Mouse (Mus musculus): Measurements from ENCODE around the gene Ptgr1. TPM values are rescaled to one million over a fixed set of nuclear protein-coding genes. Genes with fewer than 3 reads are reported as not detected.

Ptgr1 gene
- polyA plus RNA-seq, 1 experiment from 2014 or later: 18.1 TPM

DNA sequence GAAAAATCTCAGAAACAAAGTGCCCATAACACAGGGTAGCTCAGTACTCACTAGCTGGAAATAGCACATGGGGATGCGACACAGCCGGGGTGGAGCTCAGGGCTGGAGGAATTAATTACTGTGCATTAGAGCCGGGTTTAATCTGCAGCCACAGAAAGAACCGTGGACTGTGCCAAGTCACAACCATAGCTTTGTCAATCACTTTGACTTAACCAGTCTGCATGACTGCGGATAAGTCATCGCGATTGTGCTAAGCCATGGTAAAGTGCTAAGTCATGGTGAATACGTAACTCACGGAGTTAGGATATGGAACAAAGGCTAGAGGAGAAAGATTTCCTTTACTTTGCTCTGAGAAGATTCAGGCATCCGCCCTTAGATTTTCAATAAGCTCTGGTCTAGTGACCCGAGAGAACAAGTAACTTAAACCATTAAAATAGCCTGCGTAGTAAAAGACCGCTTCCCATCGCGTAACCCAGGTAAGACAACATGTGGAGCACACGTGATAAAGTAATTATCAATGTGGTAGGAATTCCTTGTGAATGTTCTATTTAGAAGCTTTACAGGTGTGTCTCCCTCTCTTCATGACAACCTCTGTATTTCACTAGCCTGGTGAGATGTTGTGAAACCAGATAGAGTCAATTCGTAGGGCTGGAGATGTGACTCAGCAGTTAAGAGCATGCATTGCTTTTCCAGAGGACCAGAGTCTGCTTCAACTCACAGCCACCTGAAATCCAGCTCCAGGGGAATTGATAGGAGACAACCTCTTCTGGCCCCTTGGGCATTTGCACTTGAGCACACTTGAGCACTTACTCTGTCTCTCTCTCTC is 3.9 kb upstream of the Ptgr1 start:
- Histone ChIP-seq H3K4me2 (peak overlapping the region; percentile 35), H3K4me1 (replicated peaks) (peaks cover 91% of the 10 kb centered on the region), H3K4me3 (replicated peaks) (no peak overlapping the region), H3K27ac (peak overlapping the region; percentile 75), H3K27me3 (no peaks in the 10 kb centered on the region), H3K36me3 (no peaks in the 10 kb centered on the region), H3K9me3 (replicated peaks) (no peaks in the 10 kb centered on the region), H3K9ac (0 out of 2 replicates have a peak overlapping the region, but pooled peaks have one; percentile 33)
- 55% methylated on average over 17 of the region's 17 CpGs for WGBS (ENCODE audit: insufficient replicate concordance)
- DNase-seq: no peak
- peak; percentile 51 for ATAC-seq (ENCODE audit: low read depth)

DNA sequence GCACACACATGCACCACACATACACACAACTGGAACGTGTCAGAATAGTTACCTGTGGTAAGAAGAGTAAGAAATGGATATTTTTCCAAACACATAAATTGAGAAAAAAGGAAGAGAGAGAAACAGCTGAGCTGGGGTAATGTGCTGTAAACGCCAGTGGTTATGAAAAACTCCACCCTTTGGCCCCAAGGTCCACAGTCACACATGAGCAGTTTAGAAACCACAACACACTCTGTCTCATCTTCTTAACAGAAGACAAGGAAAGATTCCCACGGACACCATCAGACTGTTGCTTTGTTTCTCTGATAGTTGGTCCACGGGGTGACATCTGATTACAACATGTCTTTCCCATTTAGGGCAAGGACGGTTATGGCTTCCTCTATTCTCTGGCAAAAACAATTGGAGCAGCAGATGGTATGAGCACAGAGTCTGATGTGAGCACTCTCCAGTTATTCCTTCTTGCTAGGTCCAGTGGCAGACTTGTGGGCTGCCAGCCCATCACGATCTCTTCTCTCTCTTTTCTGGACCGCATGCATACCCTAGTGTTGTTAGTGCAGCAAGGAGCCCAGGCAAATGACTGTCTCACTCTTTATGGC is 2.5 kb upstream of the Ptgr1 start:
- DNase-seq: no peak
- Histone ChIP-seq H3K27ac (no peak overlapping the region), H3K9me3 (replicated peaks) (no peaks in the 10 kb centered on the region), H3K4me2 (no peak overlapping the region), H3K9ac (no peak overlapping the region), H3K36me3 (no peaks in the 10 kb centered on the region), H3K4me3 (replicated peaks) (no peak overlapping the region), H3K4me1 (replicated peaks) (peaks cover 91% of the 10 kb centered on the region), H3K27me3 (no peaks in the 10 kb centered on the region)
- ATAC-seq (ENCODE audit: low read depth): no peak
- 51% methylated on average over 7 of the region's 7 CpGs for WGBS (ENCODE audit: insufficient replicate concordance)

DNA sequence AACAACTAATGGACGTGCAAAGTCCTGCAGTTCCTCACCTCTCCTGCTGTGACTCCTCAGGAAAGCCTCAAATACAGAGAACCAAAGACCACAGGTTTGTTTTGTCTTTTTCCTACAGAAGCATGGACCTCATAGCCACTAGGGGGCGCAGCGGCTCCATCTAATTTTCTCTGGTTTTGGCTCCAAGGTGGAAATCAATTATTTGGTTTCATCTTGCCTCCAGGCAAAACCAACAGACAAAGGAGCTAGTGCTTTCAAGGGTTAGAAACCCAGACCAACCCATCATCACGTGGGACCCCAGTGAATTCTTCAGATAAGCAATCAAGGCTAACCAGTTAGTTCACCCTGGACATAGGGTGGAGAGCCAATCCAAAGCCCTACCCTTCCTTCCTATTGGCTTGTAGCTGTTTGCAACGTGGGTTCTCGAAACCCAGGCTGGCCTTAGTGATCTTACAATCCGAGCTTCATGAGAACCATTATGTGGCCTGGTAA is 1.7 kb downstream of the Ptgr1 start:
- ATAC-seq (ENCODE audit: low read depth): peak; percentile 62
- no peaks in the 10 kb centered on the region for H3K27me3 ChIP-seq

DNA sequence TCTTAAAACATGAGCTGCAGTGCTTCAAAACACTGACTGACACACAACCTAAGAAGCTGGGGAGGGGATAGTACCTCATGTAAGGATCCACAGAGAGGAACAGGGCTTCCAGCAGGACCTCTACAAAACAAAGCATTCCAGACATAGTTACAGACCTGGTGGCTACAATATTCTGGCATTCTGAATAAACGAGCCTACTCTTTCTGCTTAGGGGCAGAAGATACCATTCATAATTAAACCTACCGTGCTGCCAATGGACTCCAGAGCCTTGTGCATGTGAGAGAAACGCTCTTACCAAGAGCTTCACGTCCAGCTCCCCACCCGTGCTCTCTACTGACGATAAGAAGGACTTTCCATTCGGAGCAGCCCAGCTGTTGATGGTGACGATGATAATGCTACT is 4.1 kb downstream of the Ptgr1 start:
- ATAC-seq (ENCODE audit: low read depth): no peak
- H3K27ac ChIP-seq: no peak overlapping the region
- no peak overlapping the region for H3K4me2 ChIP-seq
- no peaks in the 10 kb centered on the region for H3K27me3 ChIP-seq
- DNase-seq: no peak
- WGBS (ENCODE audit: insufficient replicate concordance): 80% methylated on average over 8 of the region's 8 CpGs
- no peaks in the 10 kb centered on the region for H3K9me3 ChIP-seq (replicated peaks)
- no peak overlapping the region for H3K4me3 ChIP-seq (replicated peaks)
- peaks cover 7% of the 10 kb centered on the region; the same call in 1 of the 2 replicates for H3K36me3 ChIP-seq
- peaks cover 33% of the 10 kb centered on the region for H3K4me1 ChIP-seq (replicated peaks)
- H3K9ac ChIP-seq: no peak overlapping the region

More for the DNA sequence above, 1.7 kb downstream of the Ptgr1 start:
- Histone ChIP-seq H3K9me3 (replicated peaks) (no peaks in the 10 kb centered on the region), H3K4me2 (peak overlapping the region; percentile 39), H3K27ac (peak overlapping the region; percentile 11; the same call in 1 of the 2 replicates), H3K4me3 (replicated peaks) (no peak overlapping the region; the same call in 1 of the 2 replicates), H3K36me3 (peaks cover 7% of the 10 kb centered on the region; the same call in 1 of the 2 replicates), H3K9ac (no peak overlapping the region), H3K4me1 (replicated peaks) (peaks cover 52% of the 10 kb centered on the region)
- DNase-seq: peak; percentile 62
- 6% methylated on average over 7 of the region's 7 CpGs for WGBS (ENCODE audit: insufficient replicate concordance)

- H3K4me2 ChIP-seq: no peak overlapping the region
- 79% methylated on average over 6 of the region's 6 CpGs for WGBS (ENCODE audit: insufficient replicate concordance)
Measured at GRCm38 (mm10) chr4:58981421-58981820, 5.5 kb downstream of the Ptgr1 start.

DNA sequence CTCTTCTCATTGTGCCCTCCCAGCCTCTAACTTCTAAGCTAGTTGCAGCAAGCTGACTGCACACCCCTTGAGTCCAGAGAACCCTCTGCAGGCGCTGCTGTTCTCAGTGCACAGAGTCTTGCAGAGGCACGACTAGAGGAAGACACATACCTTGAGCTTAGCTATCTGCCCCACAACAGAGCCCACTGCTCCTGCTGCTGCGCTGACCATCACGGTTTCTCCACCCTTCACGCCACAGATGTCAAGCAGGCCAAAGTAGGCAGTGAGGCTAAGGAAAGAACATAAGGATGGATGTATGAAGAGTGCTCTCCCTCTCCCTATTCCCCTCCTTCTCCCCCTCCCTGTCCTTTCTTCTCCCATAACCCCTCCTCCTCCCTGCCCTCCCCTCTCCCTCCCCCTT is 11.2 kb downstream of the Ptgr1 start:
- DNase-seq (no peak), ATAC-seq (ENCODE audit: low read depth) (no peak)
- H3K9ac ChIP-seq: no peak overlapping the region
- 76% methylated on average over 5 of the region's 5 CpGs for WGBS (ENCODE audit: insufficient replicate concordance)
- H3K27ac ChIP-seq: no peak overlapping the region
- H3K4me3 ChIP-seq (replicated peaks): no peak overlapping the region
- H3K4me2 ChIP-seq: no peak overlapping the region
- peaks cover 13% of the 10 kb centered on the region for H3K4me1 ChIP-seq (replicated peaks)
- H3K9me3 ChIP-seq (replicated peaks): no peaks in the 10 kb centered on the region
- no peaks in the 10 kb centered on the region for H3K27me3 ChIP-seq
- peaks cover 12% of the 10 kb centered on the region for H3K36me3 ChIP-seq

More at GRCm38 (mm10) chr4:58981421-58981820, 5.5 kb downstream of the Ptgr1 start:
- ATAC-seq (ENCODE audit: low read depth) (no peak), DNase-seq (no peak)
- Histone ChIP-seq H3K27me3 (no peaks in the 10 kb centered on the region), H3K36me3 (peaks cover 7% of the 10 kb centered on the region; the same call in 1 of the 2 replicates), H3K4me3 (replicated peaks) (no peak overlapping the region), H3K27ac (no peak overlapping the region), H3K9me3 (replicated peaks) (no peaks in the 10 kb centered on the region), H3K4me1 (replicated peaks) (peaks cover 20% of the 10 kb centered on the region), H3K9ac (no peak overlapping the region)

DNA sequence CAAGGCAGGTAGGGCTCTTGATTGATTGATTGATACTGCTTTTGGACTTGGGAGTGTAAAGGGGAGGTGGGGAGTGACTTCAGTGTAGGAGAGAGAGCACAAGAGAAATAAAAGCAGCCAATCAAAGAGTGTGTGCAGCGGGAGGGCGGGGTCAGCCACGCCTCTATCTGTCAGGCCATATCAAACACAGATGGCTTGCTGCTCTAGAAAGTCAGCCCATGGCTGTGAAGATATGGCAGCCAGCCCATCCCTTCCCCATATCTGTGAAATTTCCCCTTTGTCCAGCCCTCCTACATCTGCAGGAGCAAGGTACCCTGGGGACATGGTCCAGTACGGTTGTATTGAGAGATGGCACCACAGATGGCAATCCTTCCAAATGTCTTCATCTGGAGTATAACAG is 16.2 kb downstream of the Ptgr1 start:
- peaks cover 28% of the 10 kb centered on the region for H3K4me1 ChIP-seq (replicated peaks)
- peak; percentile 74 for DNase-seq
- peaks cover 11% of the 10 kb centered on the region for H3K36me3 ChIP-seq
- H3K27me3 ChIP-seq: no peaks in the 10 kb centered on the region
- ATAC-seq (ENCODE audit: low read depth): peak; percentile 97
- H3K4me3 ChIP-seq (replicated peaks): no peak overlapping the region
- whole genome bisulfite sequencing (ENCODE audit: insufficient replicate concordance): 23% methylated on average over 4 of the region's 4 CpGs
- H3K9ac ChIP-seq: no peak overlapping the region
- H3K9me3 ChIP-seq (replicated peaks): no peaks in the 10 kb centered on the region
- peak overlapping the region; percentile 32 for H3K27ac ChIP-seq
- peak overlapping the region; percentile 44 for H3K4me2 ChIP-seq

- Histone ChIP-seq H3K4me1 (replicated peaks) (peaks cover 8% of the 10 kb centered on the region), H3K4me3 (replicated peaks) (no peak overlapping the region), H3K36me3 (no peaks in the 10 kb centered on the region), H3K9me3 (replicated peaks) (no peaks in the 10 kb centered on the region), H3K9ac (no peak overlapping the region), H3K27ac (no peak overlapping the region), H3K27me3 (no peaks in the 10 kb centered on the region), H3K4me2 (no peak overlapping the region)
- ATAC-seq (ENCODE audit: low read depth) (no peak), DNase-seq (no peak)
- WGBS (ENCODE audit: insufficient replicate concordance): 64% methylated on average over 1 of the region's 1 CpGs
Measured at GRCm38 (mm10) chr4:58965136-58965535, 21.8 kb downstream of the Ptgr1 start.

DNA sequence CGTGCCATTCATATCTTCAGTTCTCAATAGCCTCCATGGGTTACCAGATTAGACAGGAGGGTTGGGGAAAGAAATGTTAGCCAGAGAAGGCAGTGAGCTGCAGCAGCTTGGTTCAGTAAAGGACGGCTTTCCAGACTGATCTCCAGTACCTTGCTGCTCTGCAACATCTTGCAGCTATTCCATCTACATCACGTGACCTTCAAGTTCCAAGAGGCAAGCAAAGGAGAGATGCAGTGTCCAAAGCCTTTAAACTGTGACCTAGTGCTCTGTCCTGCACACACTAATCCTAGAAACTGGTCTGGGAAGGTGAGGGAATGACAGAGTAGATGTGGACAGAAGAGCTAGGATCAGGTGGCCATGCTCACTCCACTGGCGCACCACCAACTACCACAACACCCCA is 23.6 kb downstream of the Ptgr1 start:
- 71% methylated on average over 4 of the region's 4 CpGs for WGBS (ENCODE audit: insufficient replicate concordance)
- no peak for ATAC-seq (ENCODE audit: low read depth)
- no peak overlapping the region for H3K9ac ChIP-seq
- H3K27ac ChIP-seq: no peak overlapping the region
- no peaks in the 10 kb centered on the region for H3K27me3 ChIP-seq
- no peak overlapping the region for H3K4me2 ChIP-seq
- H3K9me3 ChIP-seq (replicated peaks): no peaks in the 10 kb centered on the region
- no peaks in the 10 kb centered on the region for H3K36me3 ChIP-seq
- no peak overlapping the region for H3K4me3 ChIP-seq (replicated peaks)
- DNase-seq: no peak
- H3K4me1 ChIP-seq (replicated peaks): no peaks in the 10 kb centered on the region

GRCm38 (mm10) chr4:58961719-58962118 is 25.2 kb downstream of the Ptgr1 start:
- Histone ChIP-seq H3K36me3 (no peaks in the 10 kb centered on the region), H3K4me3 (replicated peaks) (no peak overlapping the region), H3K4me2 (no peak overlapping the region), H3K9me3 (replicated peaks) (no peaks in the 10 kb centered on the region), H3K27me3 (no peaks in the 10 kb centered on the region), H3K27ac (no peak overlapping the region), H3K9ac (no peak overlapping the region), H3K4me1 (replicated peaks) (no peaks in the 10 kb centered on the region)
- 75% methylated on average over 15 of the region's 15 CpGs for WGBS (ENCODE audit: insufficient replicate concordance)
- ATAC-seq (ENCODE audit: low read depth) (no peak), DNase-seq (no peak)

DNA sequence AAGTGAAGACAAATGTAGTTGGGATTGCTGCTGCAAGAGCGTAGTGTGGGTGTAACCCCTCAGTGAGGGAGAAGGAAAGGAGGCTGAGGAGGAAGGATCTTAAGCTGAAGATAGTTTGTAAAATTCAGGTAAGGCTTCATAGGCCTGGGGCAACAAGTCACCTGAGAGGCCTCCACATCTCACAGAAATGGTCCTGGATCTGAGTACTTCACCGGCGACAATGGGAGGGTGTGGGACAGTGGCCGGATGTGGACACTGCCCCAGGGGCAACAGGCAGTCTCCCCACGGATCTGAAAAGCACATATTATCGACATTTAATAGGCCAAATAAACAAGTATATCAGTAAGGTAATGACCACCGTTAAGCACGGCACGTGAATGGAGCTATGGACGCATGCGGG is 34.3 kb downstream of the Ptgr1 start:
- no peak overlapping the region for H3K4me2 ChIP-seq
- H3K36me3 ChIP-seq: no peaks in the 10 kb centered on the region
- H3K27me3 ChIP-seq: no peaks in the 10 kb centered on the region
- 82% methylated on average over 11 of the region's 11 CpGs for WGBS (ENCODE audit: insufficient replicate concordance)
- H3K27ac ChIP-seq: no peak overlapping the region
- H3K4me1 ChIP-seq (replicated peaks): no peaks in the 10 kb centered on the region
- DNase-seq: no peak
- no peak overlapping the region for H3K9ac ChIP-seq
- no peak overlapping the region for H3K4me3 ChIP-seq (replicated peaks)
- ATAC-seq (ENCODE audit: low read depth): no peak
- H3K9me3 ChIP-seq (replicated peaks): no peaks in the 10 kb centered on the region

Data from liver, embryonic 13.5 days (tissue).